Mouse (Mus musculus) retina, postnatal 1 day (tissue): ENCODE measurements around the gene Agtpbp1.

Experiments
- DNase-seq: peaks from one replicate; pipeline ENCODE4 v3.0.0-alpha.2; 2012

Gene Agtpbp1

GRCm38 (mm10) chr13:59407182-59407581 is 177.8 kb downstream of the Agtpbp1 start:
- no peak for DNase-seq

GRCm38 (mm10) chr13:59402026-59402775 is 182.8 kb downstream of the Agtpbp1 start:
- DNase-seq, result peak; percentile 21

DNA sequence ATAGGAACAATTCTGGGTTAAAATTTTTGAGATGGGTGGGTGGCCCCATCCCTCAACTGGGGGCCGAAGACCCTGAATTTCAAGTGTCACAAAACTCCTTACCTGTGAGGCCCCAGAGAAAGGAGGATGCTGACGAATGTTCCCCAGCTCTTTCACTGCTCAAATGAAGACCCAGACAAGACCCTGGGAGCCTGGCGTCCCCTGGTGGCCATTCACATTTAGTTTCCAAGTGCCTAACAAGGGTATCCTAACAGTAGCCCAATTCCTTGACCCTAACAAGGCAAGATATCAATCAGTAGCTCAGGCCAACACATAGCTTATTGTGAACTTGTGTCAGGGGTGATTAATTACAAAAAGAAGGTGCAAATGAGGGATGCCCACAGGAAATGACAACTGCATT is 187.5 kb downstream of the Agtpbp1 start:
- DNase-seq, result peak; percentile 60
